Mouse (Mus musculus) hindbrain, embryonic 11.5 days (tissue): ENCODE measurements around the gene Cd274. TPM values are rescaled to one million over a fixed set of nuclear protein-coding genes. Genes with fewer than 3 reads are reported as not detected.

Source experiments
- ATAC-seq: fragments of 200-750 bp; cut with Nextera tagmentation; 2 replicates; pipeline ENCODE4 v1.8.0; 2017; ENCODE audit warnings: mild to moderate bottlenecking, moderate TSS enrichment, moderate library complexity; ENCODE audit not compliant: low FRiP score
- DNase-seq: peaks from one replicate; pipeline ENCODE4 v3.0.0-alpha.2; 2015; ENCODE audit warnings: low spot score
- H3K27ac ChIP-seq: fragments of 300-500 bp; sonication (generic); 2 replicates; pipeline ENCODE4 v1.5.1; 2014; ENCODE audit warnings: mild to moderate bottlenecking, low read depth, low read length
- H3K27me3 ChIP-seq: fragments of 300-500 bp; sonication (generic); 2 replicates; pipeline ENCODE4 v1.6.1; 2014; ENCODE audit warnings: mild to moderate bottlenecking, low read length, moderate library complexity, mixed read lengths; ENCODE audit not compliant: control insufficient read depth, insufficient read depth
- H3K36me3 ChIP-seq: fragments of 300-500 bp; sonication (generic); 2 replicates; pipeline ENCODE4 v1.6.1; 2014; ENCODE audit warnings: mild to moderate bottlenecking, low read length, moderate library complexity, mixed read lengths; ENCODE audit not compliant: control insufficient read depth, insufficient read depth
- H3K4me1 ChIP-seq: fragments of 300-500 bp; sonication (generic); replicated peaks from 2 replicates; pipeline ENCODE4 v1.6.1; 2014; ENCODE audit warnings: low read length, mixed read lengths; ENCODE audit not compliant: control insufficient read depth, insufficient read depth
- H3K4me2 ChIP-seq: fragments of 300-500 bp; sonication (generic); replicated peaks from 2 replicates; pipeline ENCODE4 v1.6.1; 2014; ENCODE audit warnings: mild to moderate bottlenecking, low read depth, low read length
- H3K4me3 ChIP-seq: fragments of 300-500 bp; sonication (generic); 2 replicates; pipeline ENCODE4 v1.5.1; 2014; ENCODE audit warnings: low read depth, low read length
- H3K9ac ChIP-seq: fragments of 300-500 bp; sonication (generic); 2 replicates; pipeline ENCODE4 v1.6.1; 2014; ENCODE audit warnings: low read depth, low read length
- H3K9me3 ChIP-seq: fragments of 300-500 bp; sonication (generic); 2 replicates; pipeline ENCODE4 v1.6.1; 2016; ENCODE audit warnings: low read length; ENCODE audit not compliant: control insufficient read depth
- WGBS: fragments of 180-500 bp; shearing (Covaris S2); extraction: QIAGEN DNeasy Blood & Tissue Kit; methylation state at CpG from one replicate; pipeline ENCODE4 v1.1.7; 2014; 5-methylcytosine and 5-hydroxymethylcytosine counted together
- polyA plus RNA-seq: library from polyadenylated mRNA; unstranded; fragments of >200 nt; fragmentation: Nextera tagmentation; extraction: Ambion mirVana; gene quantifications from 2 replicates; pipeline ENCODE4 v1.2.1, GENCODE M21; 2014

Gene Cd274
- polyA plus RNA-seq, 1 experiment from 2014 or later, result 0.39 TPM

GRCm38 (mm10) chr19:29370112-29370511, 2.9 kb downstream of the Cd274 start:
- Histone ChIP-seq H3K36me3 (no peaks in the 10 kb centered on the region), H3K4me2 (no peak overlapping the region), H3K27ac (no peak overlapping the region), H3K9me3 (no peaks in the 10 kb centered on the region), H3K4me3 (no peak overlapping the region), H3K27me3 (no peaks in the 10 kb centered on the region), H3K9ac (no peak overlapping the region), H3K4me1 (peaks cover 3% of the 10 kb centered on the region; the same call in 1 of the 2 replicates)
- no peak for ATAC-seq
- WGBS, result 76% methylated on average over 12 of the region's 12 CpGs
- no peak for DNase-seq

GRCm38 (mm10) chr19:29370545-29371283, 3.5 kb downstream of the Cd274 start:
- Histone ChIP-seq H3K4me2 (no peak overlapping the region), H3K27me3 (no peaks in the 10 kb centered on the region), H3K27ac (no peak overlapping the region), H3K4me1 (peaks cover 3% of the 10 kb centered on the region; the same call in 1 of the 2 replicates), H3K36me3 (no peaks in the 10 kb centered on the region), H3K9me3 (no peaks in the 10 kb centered on the region), H3K9ac (no peak overlapping the region), H3K4me3 (no peak overlapping the region)
- DNase-seq (no peak), ATAC-seq (no peak)
- 90% methylated on average over 7 of the region's 7 CpGs for WGBS

- WGBS, result 82% methylated on average over 18 of the region's 18 CpGs
- no peak overlapping the region for H3K9ac ChIP-seq
- H3K27ac ChIP-seq, result no peak overlapping the region
- H3K4me3 ChIP-seq, result no peak overlapping the region
- no peak for DNase-seq
- H3K36me3 ChIP-seq, result no peaks in the 10 kb centered on the region
- peaks cover 3% of the 10 kb centered on the region; the same call in 1 of the 2 replicates for H3K4me1 ChIP-seq
- H3K27me3 ChIP-seq, result no peaks in the 10 kb centered on the region
- ATAC-seq, result no peak
- H3K4me2 ChIP-seq, result no peak overlapping the region
- no peaks in the 10 kb centered on the region for H3K9me3 ChIP-seq
Measured at GRCm38 (mm10) chr19:29371284-29372081, 4.2 kb downstream of the Cd274 start.

GRCm38 (mm10) chr19:29372138-29372537, 4.9 kb downstream of the Cd274 start:
- no peak for ATAC-seq

GRCm38 (mm10) chr19:29372621-29373020, 5.4 kb downstream of the Cd274 start:
- DNase-seq (no peak), ATAC-seq (no peak)
- Histone ChIP-seq H3K27me3 (no peaks in the 10 kb centered on the region), H3K4me1 (no peaks in the 10 kb centered on the region), H3K9me3 (no peaks in the 10 kb centered on the region), H3K36me3 (no peaks in the 10 kb centered on the region), H3K4me2 (no peak overlapping the region), H3K27ac (no peak overlapping the region), H3K9ac (no peak overlapping the region), H3K4me3 (no peak overlapping the region)
- 95% methylated on average over 3 of the region's 3 CpGs for WGBS

More at GRCm38 (mm10) chr19:29372138-29372537, 4.9 kb downstream of the Cd274 start:
- Histone ChIP-seq H3K9me3 (no peaks in the 10 kb centered on the region), H3K9ac (no peak overlapping the region), H3K4me2 (no peak overlapping the region), H3K4me3 (no peak overlapping the region), H3K4me1 (peaks cover 3% of the 10 kb centered on the region; the same call in 1 of the 2 replicates), H3K27ac (no peak overlapping the region), H3K36me3 (no peaks in the 10 kb centered on the region), H3K27me3 (no peaks in the 10 kb centered on the region)
- no peak for DNase-seq
- WGBS, result 82% methylated on average over 4 of the region's 4 CpGs

- Histone ChIP-seq H3K4me1 (no peaks in the 10 kb centered on the region), H3K4me2 (no peak overlapping the region), H3K36me3 (no peaks in the 10 kb centered on the region), H3K27me3 (no peaks in the 10 kb centered on the region), H3K9ac (no peak overlapping the region), H3K9me3 (no peaks in the 10 kb centered on the region), H3K4me3 (no peak overlapping the region), H3K27ac (no peak overlapping the region)
- DNase-seq (no peak), ATAC-seq (no peak)
- 46% methylated on average over 11 of the region's 11 CpGs for WGBS
Measured at GRCm38 (mm10) chr19:29373438-29373837, 6.2 kb downstream of the Cd274 start.

- no peak overlapping the region for H3K4me2 ChIP-seq
- ATAC-seq (no peak), DNase-seq (no peak)
- H3K9me3 ChIP-seq, result no peaks in the 10 kb centered on the region
- H3K4me3 ChIP-seq, result no peak overlapping the region
- no peaks in the 10 kb centered on the region for H3K27me3 ChIP-seq
- H3K9ac ChIP-seq, result no peak overlapping the region
- WGBS, result 88% methylated on average over 9 of the region's 9 CpGs
- H3K36me3 ChIP-seq, result no peaks in the 10 kb centered on the region
- no peak overlapping the region for H3K27ac ChIP-seq
- no peaks in the 10 kb centered on the region for H3K4me1 ChIP-seq
Measured at GRCm38 (mm10) chr19:29374947-29375346, 7.7 kb downstream of the Cd274 start.

- Histone ChIP-seq H3K4me1 (no peaks in the 10 kb centered on the region), H3K4me3 (no peak overlapping the region), H3K9ac (no peak overlapping the region), H3K27me3 (no peaks in the 10 kb centered on the region), H3K36me3 (no peaks in the 10 kb centered on the region), H3K9me3 (no peaks in the 10 kb centered on the region), H3K27ac (no peak overlapping the region), H3K4me2 (no peak overlapping the region)
- ATAC-seq, result no peak
- DNase-seq, result no peak
- 73% methylated on average over 3 of the region's 3 CpGs for WGBS
Measured at GRCm38 (mm10) chr19:29376382-29376781, 9.1 kb downstream of the Cd274 start.
